Mouse (Mus musculus) embryonic facial prominence, embryonic 11.5 days (tissue): ENCODE data around the gene Gja4. TPM values are rescaled to one million over a fixed set of nuclear protein-coding genes. Genes with fewer than 3 reads are reported as not detected.

Experiments used
- ATAC-seq: fragments of 200-750 bp; cut with Nextera tagmentation; replicated peaks from 2 replicates; pipeline ENCODE4 v1.8.0; 2017; ENCODE audit warnings: low read depth; ENCODE audit not compliant: insufficient number of reproducible peaks, low FRiP score, low TSS enrichment
- DNase-seq: peaks from one replicate; pipeline ENCODE4 v3.0.0-alpha.2; 2015; ENCODE audit warnings: low spot score
- H3K27ac ChIP-seq: fragments of 300-500 bp; sonication (generic); replicated peaks from 2 replicates; pipeline ENCODE4 v1.5.1; 2014; ENCODE audit warnings: mild to moderate bottlenecking, low read depth, low read length, control low read depth
- H3K27me3 ChIP-seq: fragments of 300-500 bp; sonication (generic); 2 replicates; pipeline ENCODE4 v1.6.1; 2014; ENCODE audit warnings: mild to moderate bottlenecking, low read length, moderate library complexity, mixed read lengths; ENCODE audit not compliant: control insufficient read depth, insufficient read depth
- H3K36me3 ChIP-seq: fragments of 300-500 bp; sonication (generic); replicated peaks from 2 replicates; pipeline ENCODE4 v1.6.1; 2014; ENCODE audit warnings: low read depth, mild to moderate bottlenecking, low read length, moderate library complexity, mixed read lengths; ENCODE audit not compliant: control insufficient read depth, insufficient read depth
- H3K4me1 ChIP-seq: fragments of 300-500 bp; sonication (generic); 2 replicates; pipeline ENCODE4 v1.6.1; 2014; ENCODE audit warnings: low read length, mixed read lengths; ENCODE audit not compliant: control insufficient read depth, insufficient read depth
- H3K4me2 ChIP-seq: fragments of 300-500 bp; sonication (generic); 2 replicates; pipeline ENCODE4 v1.6.1; 2014; ENCODE audit warnings: low read depth, mild to moderate bottlenecking, control low read depth, low read length, moderate library complexity
- H3K4me3 ChIP-seq: fragments of 300-500 bp; sonication (generic); 2 replicates; pipeline ENCODE4 v1.5.1; 2014; ENCODE audit warnings: low read depth, low read length, control low read depth
- H3K9ac ChIP-seq: fragments of 300-500 bp; sonication (generic); replicated peaks from 2 replicates; pipeline ENCODE4 v1.6.1; 2014; ENCODE audit warnings: mild to moderate bottlenecking, control low read depth, low read length
- H3K9me3 ChIP-seq: fragments of 300-500 bp; sonication (generic); replicated peaks from 2 replicates; pipeline ENCODE4 v1.6.1; 2016; ENCODE audit warnings: mild to moderate bottlenecking, low read length, inconsistent platforms, mixed read lengths; ENCODE audit not compliant: control insufficient read depth
- WGBS: fragments of 180-500 bp; shearing (Covaris S2); extraction: QIAGEN DNeasy Blood & Tissue Kit; methylation state at CpG from one replicate; pipeline ENCODE4 v1.1.7; 2014; 5-methylcytosine and 5-hydroxymethylcytosine counted together
- polyA plus RNA-seq: library from polyadenylated mRNA; unstranded; fragments of >200 nt; fragmentation: Nextera tagmentation; extraction: Ambion mirVana; gene quantifications from 2 replicates; pipeline ENCODE4 v1.2.1, GENCODE M21; 2014

Gja4 gene
- polyA plus RNA-seq = 13.1 and 13.4 TPM in 2 replicates

DNA sequence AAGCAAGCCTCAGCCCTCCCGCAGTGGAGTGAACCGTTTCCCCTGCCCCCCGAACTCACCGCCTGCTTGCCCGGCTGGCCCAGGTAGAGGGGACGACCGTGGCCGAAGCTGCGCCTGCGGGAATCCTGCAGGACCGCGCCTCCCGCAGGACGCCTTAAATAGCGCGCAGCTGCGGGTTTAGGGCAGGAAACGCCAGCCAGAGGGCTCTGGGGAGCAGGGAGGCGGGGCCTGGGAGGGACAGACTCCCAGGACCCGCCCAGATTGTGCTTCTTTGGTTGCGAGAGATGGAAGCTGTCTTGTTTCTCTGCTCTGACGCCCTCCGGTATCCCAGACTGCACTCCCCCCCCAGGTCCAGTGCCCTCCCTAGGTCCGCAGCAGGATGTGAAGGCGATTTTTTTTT, at the start of gene Gja4:
Gja4 (minus strand) TSS at position 179 of the 400 bp plus-strand sequence.
- Histone ChIP-seq H3K36me3 (no peaks in the 10 kb centered on the region), H3K27ac (no peak within 1 kb of the TSS), H3K27me3 (peaks cover 8% of the 10 kb centered on the region; the same call in 1 of the 2 replicates), H3K4me2 (peak within 1 kb of the TSS; percentile 84), H3K9ac (peak within 1 kb of the TSS; percentile 58), H3K9me3 (no peaks in the 10 kb centered on the region), H3K4me1 (no peaks in the 10 kb centered on the region), H3K4me3 (peak within 1 kb of the TSS; percentile 45)
- DNase-seq (peak; percentile 84), ATAC-seq (peak; percentile 42; the same call in 1 of the 2 replicates)
- 1% methylated on average over 25 of the region's 25 CpGs for WGBS

DNA sequence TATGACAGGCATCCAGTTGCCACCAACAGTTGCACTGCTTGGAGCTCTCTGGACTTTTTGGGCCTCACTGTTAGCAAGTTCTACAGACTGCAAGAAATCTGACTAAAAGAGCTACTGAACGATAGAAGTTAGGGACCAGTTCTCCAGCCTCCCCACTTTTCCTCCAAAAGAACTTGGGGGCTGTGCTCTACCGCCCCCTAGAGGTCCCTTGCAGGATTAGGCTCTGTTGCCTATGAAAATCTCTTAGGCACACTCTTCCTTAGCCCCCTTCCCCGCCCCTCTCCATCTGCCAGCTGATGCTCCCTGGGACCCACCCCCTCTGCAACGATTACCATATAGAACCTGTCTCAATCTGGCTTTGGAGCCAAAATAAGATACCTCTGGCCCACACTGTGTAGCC, 49.5 kb upstream of the Gja4 start:
- no peaks in the 10 kb centered on the region for H3K27me3 ChIP-seq
- no peak overlapping the region for H3K4me3 ChIP-seq
- no peak overlapping the region for H3K4me2 ChIP-seq
- no peak overlapping the region for H3K9ac ChIP-seq
- DNase-seq = no peak
- no peaks in the 10 kb centered on the region for H3K4me1 ChIP-seq
- WGBS = 71% methylated on average over 4 of the region's 4 CpGs
- no peak for ATAC-seq
- H3K36me3 ChIP-seq = no peaks in the 10 kb centered on the region
- H3K9me3 ChIP-seq = no peaks in the 10 kb centered on the region
- no peak overlapping the region for H3K27ac ChIP-seq

DNA sequence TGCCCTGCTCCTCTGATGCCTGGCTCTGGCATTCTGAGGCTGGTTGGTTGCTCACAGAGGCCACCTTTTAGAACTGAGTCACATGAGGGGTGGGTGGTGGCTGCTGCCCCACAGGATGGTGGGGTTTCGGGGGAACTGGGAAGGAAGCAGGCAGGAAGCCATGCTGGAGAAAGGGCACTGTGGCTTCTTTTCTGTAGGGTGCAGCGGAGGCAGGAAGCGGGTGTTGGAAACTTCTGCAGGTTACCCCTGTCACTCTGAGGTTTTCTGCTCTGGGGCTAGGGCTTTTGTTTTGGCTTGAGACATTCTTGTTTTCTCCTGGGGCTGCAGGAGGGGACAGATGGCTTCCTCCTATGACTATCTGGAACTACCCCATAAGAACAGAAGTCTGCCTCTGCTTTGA, 48.7 kb upstream of the Gja4 start:
- WGBS = 87% methylated on average over 3 of the region's 3 CpGs
- ATAC-seq = no peak

DNA sequence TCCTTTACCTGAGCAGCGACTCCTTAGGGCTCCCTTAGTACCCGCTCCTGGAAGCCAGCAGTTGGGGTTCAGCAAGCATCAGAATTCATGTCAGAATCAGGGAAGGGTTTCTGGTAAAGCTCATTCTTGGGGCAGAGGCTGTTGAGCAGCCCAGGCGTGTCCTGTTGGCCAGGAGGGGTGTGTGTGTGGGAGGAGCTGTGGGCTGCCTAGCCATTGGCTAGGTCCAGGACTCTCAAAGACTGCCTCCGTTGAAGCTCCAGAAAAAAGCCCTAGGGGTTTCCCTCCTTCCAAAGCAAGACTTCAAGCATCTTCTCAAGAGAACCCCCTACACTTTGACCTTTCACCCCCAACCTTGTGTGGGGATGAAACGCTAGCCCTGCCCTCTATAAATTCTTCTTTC, 44.2 kb upstream of the Gja4 start, which contains the start of gene Gjb5:
Gjb5 (minus strand) TSS at position 164 of the 400 bp plus-strand sequence.
- Histone ChIP-seq H3K27me3 (no peaks in the 10 kb centered on the region; the same call in 1 of the 2 replicates), H3K4me2 (no peak within 1 kb of the TSS; the same call in 1 of the 2 replicates), H3K9ac (no peak within 1 kb of the TSS), H3K4me3 (no peak within 1 kb of the TSS), H3K36me3 (no peaks in the 10 kb centered on the region), H3K27ac (no peak within 1 kb of the TSS), H3K4me1 (no peaks in the 10 kb centered on the region; the same call in 1 of the 2 replicates), H3K9me3 (no peaks in the 10 kb centered on the region)
- WGBS = 22% methylated on average over 5 of the region's 5 CpGs
- ATAC-seq (no peak), DNase-seq (peak; percentile 34)

More for the DNA sequence above, 48.7 kb upstream of the Gja4 start:
- Histone ChIP-seq H3K9ac (no peak overlapping the region), H3K27me3 (no peaks in the 10 kb centered on the region; the same call in 1 of the 2 replicates), H3K4me3 (no peak overlapping the region), H3K27ac (no peak overlapping the region), H3K4me2 (no peak overlapping the region), H3K36me3 (no peaks in the 10 kb centered on the region), H3K9me3 (no peaks in the 10 kb centered on the region), H3K4me1 (no peaks in the 10 kb centered on the region; the same call in 1 of the 2 replicates)
- no peak for DNase-seq

DNA sequence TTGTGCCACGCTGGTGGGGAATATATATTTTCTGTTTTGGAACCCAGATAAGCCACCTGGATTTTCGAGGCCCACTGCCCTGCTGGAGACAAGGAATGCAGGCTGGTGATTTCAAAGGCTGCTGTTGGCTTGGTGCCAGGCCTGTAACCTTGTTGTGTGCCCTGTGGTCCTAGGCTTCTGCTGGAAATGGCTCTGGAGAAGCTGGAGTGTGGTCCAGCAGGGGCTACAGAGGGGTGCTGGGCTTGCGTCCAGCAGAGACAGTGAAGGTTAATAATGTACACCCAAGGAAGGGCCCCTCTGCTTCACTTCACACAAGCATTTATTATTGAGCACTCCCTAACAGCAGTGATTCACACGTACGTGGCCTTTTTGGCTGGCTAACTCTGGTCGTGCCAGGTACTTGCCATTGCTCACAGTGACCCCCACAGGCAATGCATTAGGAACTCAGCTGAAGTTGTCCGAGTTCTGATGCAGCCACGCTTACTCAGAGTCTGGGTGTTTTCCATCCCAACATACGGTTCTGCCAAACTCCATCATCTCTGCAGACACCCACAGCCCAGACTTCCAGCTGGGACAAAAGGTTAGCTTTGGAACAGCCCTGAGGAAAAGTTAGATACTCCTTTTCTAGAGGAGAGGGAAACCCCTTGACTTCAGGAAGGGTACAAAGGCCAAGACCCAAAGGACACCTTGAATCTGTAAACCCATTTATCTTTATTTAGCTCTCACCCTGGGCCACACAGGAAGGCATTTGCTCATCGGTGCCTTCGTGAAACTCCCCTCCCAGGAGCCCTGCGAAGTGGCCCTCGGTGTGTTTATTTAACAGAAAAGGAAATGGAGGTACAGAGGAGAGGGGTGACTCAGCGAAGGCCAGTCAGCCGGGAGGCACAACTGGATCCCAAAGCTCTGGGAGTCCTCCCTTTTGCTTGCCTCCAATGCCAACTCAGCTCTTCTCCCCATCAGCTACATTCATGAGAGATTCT, 41.0 kb upstream of the Gja4 start:
- Histone ChIP-seq H3K9me3 (no peaks in the 10 kb centered on the region), H3K27me3 (no peaks in the 10 kb centered on the region; the same call in 1 of the 2 replicates), H3K27ac (no peak overlapping the region), H3K4me2 (no peak overlapping the region), H3K9ac (no peak overlapping the region), H3K4me3 (no peak overlapping the region), H3K36me3 (no peaks in the 10 kb centered on the region), H3K4me1 (no peaks in the 10 kb centered on the region; the same call in 1 of the 2 replicates)
- 79% methylated on average over 15 of the region's 15 CpGs for WGBS
- no peak for DNase-seq
- no peak for ATAC-seq

DNA sequence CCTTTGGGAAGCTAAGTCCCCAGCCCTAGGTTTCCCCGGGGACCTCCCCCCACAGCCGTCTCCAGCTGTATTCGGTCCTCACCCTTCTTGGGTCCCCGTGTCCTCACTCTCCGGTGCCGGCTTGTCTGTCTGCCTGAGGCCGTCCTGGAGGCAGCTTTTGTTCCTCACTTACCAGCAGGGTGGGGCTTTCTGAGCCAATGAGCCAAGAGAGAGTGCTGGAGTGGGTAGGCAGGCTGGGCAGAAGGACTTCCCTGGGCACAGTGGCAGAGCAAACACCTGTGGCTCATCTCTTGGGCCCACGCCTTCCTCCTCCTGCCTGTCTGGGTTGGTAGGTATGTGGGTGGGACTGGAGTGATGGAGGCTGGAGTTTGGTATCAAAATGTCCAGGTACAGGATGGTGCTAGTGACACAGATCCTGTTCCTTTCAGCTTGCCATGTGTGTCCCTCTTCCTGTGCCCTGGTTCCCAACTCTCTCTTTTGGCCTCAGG, 40.2 kb upstream of the Gja4 start, which contains the start of gene Gjb4:
Gjb4 (minus strand) TSS at position 131 of the 488 bp plus-strand sequence.
- no peak within 1 kb of the TSS for H3K9ac ChIP-seq
- WGBS = 48% methylated on average over 8 of the region's 8 CpGs
- H3K27me3 ChIP-seq = no peaks in the 10 kb centered on the region; the same call in 1 of the 2 replicates
- H3K27ac ChIP-seq = no peak within 1 kb of the TSS
- H3K4me2 ChIP-seq = no peak within 1 kb of the TSS
- ATAC-seq = no peak
- DNase-seq = no peak
- H3K36me3 ChIP-seq = no peaks in the 10 kb centered on the region
- no peaks in the 10 kb centered on the region for H3K9me3 ChIP-seq
- no peaks in the 10 kb centered on the region; the same call in 1 of the 2 replicates for H3K4me1 ChIP-seq
- H3K4me3 ChIP-seq = no peak within 1 kb of the TSS

DNA sequence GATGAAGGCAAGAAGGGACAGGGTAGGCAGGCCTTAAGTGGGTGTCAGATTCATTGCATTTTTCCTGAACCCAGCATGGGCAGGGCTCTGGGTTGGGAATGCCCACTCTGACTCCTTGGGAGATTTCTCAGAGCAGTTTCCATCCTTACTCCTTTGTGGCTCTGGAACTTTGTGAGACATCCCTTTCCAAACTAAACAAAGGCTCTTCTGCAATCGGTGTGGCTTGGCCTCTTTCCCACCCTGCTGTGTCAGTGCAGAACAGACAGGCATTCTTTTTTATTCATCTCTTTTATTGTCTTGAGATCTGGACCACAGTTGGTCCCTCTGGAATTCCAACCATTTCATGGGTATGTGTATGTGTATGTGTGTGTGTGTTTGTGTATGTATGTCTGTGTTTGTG, 38.8 kb upstream of the Gja4 start:
- H3K27ac ChIP-seq = no peak overlapping the region

More for the DNA sequence above, 38.8 kb upstream of the Gja4 start:
- Histone ChIP-seq H3K36me3 (no peaks in the 10 kb centered on the region), H3K4me3 (no peak overlapping the region), H3K4me1 (no peaks in the 10 kb centered on the region), H3K9ac (no peak overlapping the region), H3K27me3 (no peaks in the 10 kb centered on the region), H3K9me3 (no peaks in the 10 kb centered on the region), H3K4me2 (no peak overlapping the region)
- DNase-seq (no peak), ATAC-seq (no peak)
- WGBS = 35% methylated on average over 1 of the region's 1 CpGs
